Mouse (Mus musculus): ENCODE data around the gene Nmrk2.

Gene Nmrk2

DNA sequence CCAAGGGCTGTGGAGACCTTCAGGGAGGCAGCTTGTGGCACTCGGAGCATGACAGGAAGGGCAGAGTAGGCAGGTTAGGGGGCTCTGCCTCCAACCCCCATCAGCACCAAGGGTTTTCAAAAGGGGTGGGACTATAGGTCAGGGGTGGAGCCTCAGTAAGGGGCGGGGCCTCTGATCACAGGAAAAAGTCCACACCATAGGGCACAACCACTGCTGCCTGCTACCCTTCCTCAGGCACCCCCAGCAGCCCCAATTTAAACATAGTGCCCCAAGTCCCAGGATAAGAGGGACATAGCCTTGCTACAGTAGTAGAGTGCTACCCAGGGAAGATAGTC is 39.6 kb downstream of the Nmrk2 start:
- DNase-seq (ENCODE audit: low spot score in 2 of 2): no peak

DNA sequence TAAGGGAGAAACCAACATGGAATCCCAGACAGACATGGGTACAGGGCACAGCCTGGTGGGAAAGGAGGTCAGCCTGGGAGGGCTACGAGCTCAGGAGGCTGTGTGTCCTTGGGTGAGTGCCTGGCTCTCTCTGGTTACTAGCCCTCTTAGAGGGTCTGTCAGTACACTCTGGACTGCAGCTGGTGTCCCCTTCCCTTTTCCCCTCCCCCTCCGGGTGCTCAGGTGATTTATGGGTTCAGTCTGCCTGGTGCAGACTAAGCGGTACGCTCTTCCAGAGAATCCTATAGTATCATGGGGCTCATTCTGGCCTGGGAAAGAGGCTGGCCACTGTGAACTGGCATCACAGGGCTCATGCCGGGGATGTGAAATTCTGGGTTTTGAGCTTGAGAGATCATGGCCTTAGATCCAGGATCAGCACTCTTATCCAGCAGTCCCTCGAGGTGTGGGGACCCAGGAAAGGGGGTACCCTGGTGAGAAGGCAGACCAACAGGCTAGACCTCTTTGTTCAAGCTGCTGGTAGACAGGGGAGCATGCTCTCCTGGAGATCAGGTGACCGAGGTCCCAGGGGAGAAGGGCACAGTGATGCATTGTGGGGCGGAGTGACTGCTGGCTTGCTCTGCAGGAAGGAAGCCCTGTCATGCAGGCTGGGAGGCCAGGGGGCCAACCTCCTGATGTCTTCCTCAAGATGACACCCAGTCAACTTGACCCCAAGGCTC is 40.1 kb downstream of the Nmrk2 start:
- no peak for DNase-seq (ENCODE audit: low spot score in 2 of 2)

DNA sequence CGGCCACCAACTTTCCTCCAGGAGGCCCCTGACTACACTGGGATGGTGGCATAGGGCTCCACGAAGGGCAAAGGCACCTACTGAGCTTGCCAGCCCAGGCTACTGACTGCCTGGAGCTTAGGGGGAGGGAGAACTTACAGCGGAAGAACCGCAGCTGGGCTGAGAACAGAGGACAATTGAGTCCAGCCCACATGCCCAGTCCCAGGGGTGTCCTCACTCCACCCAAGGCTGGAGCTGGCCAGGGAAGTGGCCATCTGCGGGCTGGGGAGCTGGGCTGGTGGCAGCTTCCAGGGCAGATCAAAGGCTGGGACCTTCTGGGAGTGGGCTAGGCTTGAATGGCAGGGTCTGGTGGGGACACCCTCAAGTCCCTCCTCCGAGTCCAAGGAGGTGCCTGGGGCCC is 47.1 kb downstream of the Nmrk2 start:
- no peak for DNase-seq (ENCODE audit: low spot score in 2 of 2)

DNA sequence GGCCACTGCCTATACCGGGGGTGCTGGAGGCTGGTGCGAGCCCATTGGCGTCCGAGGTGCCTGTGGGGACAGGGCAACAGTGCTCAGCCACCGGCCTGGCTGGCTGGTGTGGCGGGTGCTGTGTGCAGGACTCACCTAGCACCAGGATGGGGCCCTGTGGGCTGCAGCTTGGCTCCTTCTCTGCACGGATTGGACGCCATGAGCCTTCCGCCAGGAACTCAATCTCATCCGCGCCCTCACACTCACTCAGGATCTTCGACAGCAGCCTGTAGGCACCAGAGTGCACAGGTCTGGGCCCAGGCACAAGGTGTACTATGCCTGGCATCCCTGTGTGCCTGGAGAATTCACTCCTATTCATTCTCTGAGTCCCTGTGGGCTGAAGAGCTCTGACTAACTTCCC is 47.5 kb downstream of the Nmrk2 start:
- DNase-seq (ENCODE audit: low spot score in 2 of 2): no peak

GRCm38 (mm10) chr10:81152609-81153008 is 49.2 kb downstream of the Nmrk2 start:
- DNase-seq (ENCODE audit: low spot score in 2 of 2): no peak

DNA sequence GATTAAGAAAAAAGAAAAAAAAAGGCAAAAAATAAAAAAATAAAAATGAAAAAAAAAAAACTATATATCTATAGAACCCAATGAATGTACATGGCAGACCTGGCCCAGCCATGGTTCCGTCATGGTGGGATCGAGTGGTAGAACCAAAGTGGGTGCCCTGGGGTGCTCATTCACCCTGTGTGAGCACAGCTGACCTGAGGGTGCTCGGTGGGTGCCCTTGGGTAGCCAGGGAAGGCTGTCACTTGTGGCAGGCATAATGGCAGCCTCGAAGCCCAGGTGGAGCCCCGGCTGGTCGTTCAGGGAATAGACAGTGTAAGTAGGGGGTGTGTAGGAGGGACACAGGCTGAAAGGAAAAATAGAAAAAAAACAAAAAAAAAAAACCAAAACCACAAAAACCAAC is 50.6 kb downstream of the Nmrk2 start:
- DNase-seq (ENCODE audit: low spot score in 2 of 2): no peak

All from urinary bladder, postnatal 4 days (tissue).